Mouse (Mus musculus) erythroblast, embryonic 14.5 days (primary cell): ENCODE data around the gene Mapk11.

ENCODE experiments used
- GATA1 ChIP-seq: IDR thresholded peaks from 2 replicates; pipeline ENCODE4 v1.6.1; 2012; ENCODE audit warnings: low read length, inconsistent platforms, mixed read lengths
- TAL1 ChIP-seq: IDR thresholded peaks from 3 replicates; pipeline ENCODE4 v1.6.1; 2012; ENCODE audit warnings: low read length, inconsistent platforms, mixed read lengths

- TF ChIP-seq TAL1 (no peak), GATA1 (no peak)
Observed at GRCm38 (mm10) chr15:89097450-89097849, 52.0 kb downstream of the Mapk11 start.
